Mouse (Mus musculus): Measurements from ENCODE around the gene Mastl. TPM values are rescaled to one million over a fixed set of nuclear protein-coding genes. Genes with fewer than 3 reads are reported as not detected.

Mastl gene
- total RNA-seq, 4 experiments from 2014 or later: 0.51 to 1.3 (median 0.74) TPM

Other genes with a start within 250 kb of the Mastl start
- 100 to 1,000 TPM; 181 to 208 (median 193) TPM for gene Abi1, start 115.8 kb downstream of the Mastl start, total RNA-seq (2022)
- gene Acbd5, start 87.9 kb downstream of the Mastl start, total RNA-seq (2022): 10 to 100 TPM; 80.6 to 92.0 (median 89.1) TPM
- 100 to 1,000 TPM in 1 of 4 experiments, 10 to 100 TPM in 3; 81.0 to 100 (median 92.3) TPM for gene Yme1l1, start 345 bp upstream of the Mastl start, total RNA-seq (2022)
- under 1 TPM in 2 of 4 experiments, not detected in 2; 0.18 to 0.27 TPM for gene 4931423N10Rik, start 51.5 kb upstream of the Mastl start, total RNA-seq (2022)
- gene Nxph2, start 165.2 kb upstream of the Mastl start, total RNA-seq (2022): 1 to 10 TPM; 1.1 to 1.8 (median 1.3) TPM